Mouse (Mus musculus): ENCODE measurements around the gene H2-DMa. TPM values are rescaled to one million over a fixed set of nuclear protein-coding genes. Genes with fewer than 3 reads are reported as not detected.

Gene H2-DMa
- polyA plus RNA-seq, 1 experiment from 2014 or later: 13.8 TPM

DNA sequence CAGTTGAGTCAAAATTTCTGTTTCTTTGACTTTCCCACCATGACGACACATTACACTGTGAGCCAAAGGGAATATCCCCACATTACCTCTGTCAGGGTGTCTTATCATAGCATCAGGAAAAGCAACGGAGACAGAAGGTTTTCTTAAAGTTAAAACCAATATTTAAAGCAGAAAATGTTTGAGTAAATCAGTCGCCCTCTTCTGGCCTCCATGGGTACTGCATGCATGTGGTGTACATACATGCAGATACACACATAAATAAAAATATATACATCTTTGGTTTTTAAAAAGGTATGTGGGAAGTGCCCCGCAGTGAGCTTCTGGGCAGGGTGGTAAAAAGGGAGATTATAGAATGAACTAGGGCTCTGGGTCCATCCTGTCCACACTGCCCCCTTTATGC is 57.8 kb downstream of the H2-DMa start:
- Histone ChIP-seq H3K9ac (ENCODE audit: low read length) (no peak overlapping the region), H3K4me1 (ENCODE audit: control insufficient read depth, insufficient read depth, low read length) (no peaks in the 10 kb centered on the region), H3K9me3 (replicated peaks; ENCODE audit: control insufficient read depth, low read length) (peaks cover 12% of the 10 kb centered on the region), H3K36me3 (ENCODE audit: control insufficient read depth, insufficient read depth) (no peaks in the 10 kb centered on the region), H3K27me3 (ENCODE audit: control insufficient read depth, insufficient read depth, low read length) (no peaks in the 10 kb centered on the region; the same call in 1 of the 2 replicates), H3K4me3 (ENCODE audit: low read length) (no peak overlapping the region), H3K27ac (ENCODE audit: low read length) (no peak overlapping the region), H3K4me2 (ENCODE audit: low read depth, low read length) (no peak overlapping the region)
- WGBS: 62% methylated on average over 4 of the region's 4 CpGs
- ATAC-seq (replicated peaks; ENCODE audit: extremely low read depth, insufficient read depth, low FRiP score): no peak

DNA sequence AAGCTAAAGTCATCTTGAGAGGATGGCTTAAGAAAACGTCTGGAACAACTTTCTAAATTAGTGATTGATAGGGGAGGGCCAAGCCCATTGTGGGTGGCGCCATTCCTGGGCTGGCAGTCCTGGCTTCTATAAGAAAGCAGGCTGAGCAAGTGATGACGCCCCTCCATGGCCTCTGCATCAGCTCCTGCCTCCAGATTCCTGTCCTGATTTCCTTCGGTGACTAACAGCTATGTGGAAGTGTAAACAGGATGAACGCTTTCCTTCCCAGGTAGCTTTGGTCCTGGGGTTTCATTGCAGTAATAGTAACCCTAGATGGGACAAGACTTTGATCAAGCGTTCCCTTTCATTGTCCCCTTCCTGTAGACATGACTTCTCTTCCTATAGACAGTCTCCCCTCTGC is 59.7 kb downstream of the H2-DMa start:
- Histone ChIP-seq H3K9me3 (replicated peaks; ENCODE audit: control insufficient read depth, low read length) (peaks cover 8% of the 10 kb centered on the region), H3K4me3 (ENCODE audit: low read length) (no peak overlapping the region), H3K27me3 (ENCODE audit: control insufficient read depth, insufficient read depth, low read length) (peaks cover 2% of the 10 kb centered on the region; the same call in 1 of the 2 replicates), H3K27ac (ENCODE audit: low read length) (no peak overlapping the region), H3K4me2 (ENCODE audit: low read depth, low read length) (no peak overlapping the region), H3K9ac (ENCODE audit: low read length) (no peak overlapping the region), H3K36me3 (ENCODE audit: control insufficient read depth, insufficient read depth) (no peaks in the 10 kb centered on the region), H3K4me1 (ENCODE audit: control insufficient read depth, insufficient read depth, low read length) (no peaks in the 10 kb centered on the region)
- ATAC-seq (replicated peaks; ENCODE audit: extremely low read depth, insufficient read depth, low FRiP score): no peak
- 57% methylated on average over 6 of the region's 6 CpGs for WGBS

DNA sequence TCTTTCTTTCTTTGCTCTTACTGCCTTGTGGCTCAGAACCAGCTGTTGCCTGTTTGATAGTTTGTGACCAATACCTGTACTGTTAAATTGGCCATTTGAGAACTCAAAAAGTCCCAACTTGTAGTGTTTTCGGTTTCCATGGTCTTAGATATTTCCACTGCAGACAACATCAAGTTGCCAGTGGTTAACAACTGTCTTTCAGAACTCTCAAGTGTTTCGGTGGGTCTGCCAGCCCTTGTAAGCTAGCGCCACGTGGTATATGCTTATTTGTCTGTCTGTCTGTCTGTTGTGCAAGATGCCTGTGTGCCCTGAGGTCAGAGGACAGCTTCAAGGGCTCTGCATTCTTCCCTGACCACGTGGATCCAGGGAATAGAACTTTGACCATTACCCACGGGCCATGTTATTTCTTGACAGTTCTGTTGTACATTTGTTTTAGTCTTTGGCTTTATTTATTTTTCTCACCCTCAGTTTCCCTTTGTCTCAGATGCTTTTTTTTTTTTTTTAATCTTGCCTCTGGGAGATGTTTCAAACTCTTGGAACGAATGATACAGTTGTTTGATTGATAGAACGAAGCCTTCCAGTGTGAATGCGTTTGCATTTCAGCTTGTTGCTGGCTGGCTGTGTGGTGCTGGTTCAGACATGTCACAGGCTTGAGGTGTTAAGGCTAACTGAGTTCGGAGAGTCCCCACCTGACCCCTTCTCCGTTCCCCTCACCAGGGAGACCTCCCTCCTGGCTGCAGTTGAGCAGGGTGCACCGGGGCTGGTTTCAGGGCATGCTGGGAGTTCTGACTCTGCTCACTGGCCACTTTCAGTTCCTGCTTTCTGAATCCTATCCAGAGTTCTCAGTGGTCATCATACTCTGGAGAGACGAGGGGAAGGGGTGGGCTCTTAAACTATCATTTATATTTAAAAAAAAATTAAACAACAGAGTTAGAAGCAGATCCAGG is 60.8 kb downstream of the H2-DMa start:
- no peak for ATAC-seq (replicated peaks; ENCODE audit: extremely low read depth, insufficient read depth, low FRiP score)
- Histone ChIP-seq H3K27ac (ENCODE audit: low read length) (no peak overlapping the region), H3K4me3 (ENCODE audit: low read length) (no peak overlapping the region), H3K36me3 (ENCODE audit: control insufficient read depth, insufficient read depth) (no peaks in the 10 kb centered on the region), H3K4me1 (ENCODE audit: control insufficient read depth, insufficient read depth, low read length) (no peaks in the 10 kb centered on the region), H3K4me2 (ENCODE audit: low read depth, low read length) (no peak overlapping the region), H3K9me3 (replicated peaks; ENCODE audit: control insufficient read depth, low read length) (peaks cover 8% of the 10 kb centered on the region), H3K9ac (ENCODE audit: low read length) (no peak overlapping the region), H3K27me3 (ENCODE audit: control insufficient read depth, insufficient read depth, low read length) (peaks cover 6% of the 10 kb centered on the region; the same call in 1 of the 2 replicates)
- WGBS: 60% methylated on average over 13 of the region's 13 CpGs

GRCm38 (mm10) chr17:34183564-34184219 is 64.4 kb downstream of the H2-DMa start:
- H3K36me3 ChIP-seq (ENCODE audit: control insufficient read depth, insufficient read depth): no peaks in the 10 kb centered on the region
- WGBS: 67% methylated on average over 15 of the region's 15 CpGs

GRCm38 (mm10) chr17:34185526-34185925 is 66.2 kb downstream of the H2-DMa start:
- Histone ChIP-seq H3K4me2 (ENCODE audit: low read depth, low read length) (no peak overlapping the region), H3K27ac (ENCODE audit: low read length) (no peak overlapping the region), H3K9ac (ENCODE audit: low read length) (no peak overlapping the region), H3K4me1 (ENCODE audit: control insufficient read depth, insufficient read depth, low read length) (peaks cover 7% of the 10 kb centered on the region), H3K36me3 (ENCODE audit: control insufficient read depth, insufficient read depth) (no peaks in the 10 kb centered on the region), H3K9me3 (replicated peaks; ENCODE audit: control insufficient read depth, low read length) (no peaks in the 10 kb centered on the region), H3K27me3 (ENCODE audit: control insufficient read depth, insufficient read depth, low read length) (peaks cover 31% of the 10 kb centered on the region), H3K4me3 (ENCODE audit: low read length) (no peak overlapping the region)
- WGBS: 81% methylated on average over 9 of the region's 9 CpGs
- no peak for ATAC-seq (replicated peaks; ENCODE audit: extremely low read depth, insufficient read depth, low FRiP score)

More at GRCm38 (mm10) chr17:34183564-34184219, 64.4 kb downstream of the H2-DMa start:
- no peak for ATAC-seq (replicated peaks; ENCODE audit: extremely low read depth, insufficient read depth, low FRiP score)
- no peak overlapping the region for H3K4me2 ChIP-seq (ENCODE audit: low read depth, low read length)
- peaks cover 7% of the 10 kb centered on the region for H3K4me1 ChIP-seq (ENCODE audit: control insufficient read depth, insufficient read depth, low read length)
- H3K4me3 ChIP-seq (ENCODE audit: low read length): no peak overlapping the region
- no peaks in the 10 kb centered on the region for H3K9me3 ChIP-seq (replicated peaks; ENCODE audit: control insufficient read depth, low read length)
- no peak overlapping the region for H3K27ac ChIP-seq (ENCODE audit: low read length)
- H3K27me3 ChIP-seq (ENCODE audit: control insufficient read depth, insufficient read depth, low read length): peaks cover 23% of the 10 kb centered on the region
- no peak overlapping the region for H3K9ac ChIP-seq (ENCODE audit: low read length)

DNA sequence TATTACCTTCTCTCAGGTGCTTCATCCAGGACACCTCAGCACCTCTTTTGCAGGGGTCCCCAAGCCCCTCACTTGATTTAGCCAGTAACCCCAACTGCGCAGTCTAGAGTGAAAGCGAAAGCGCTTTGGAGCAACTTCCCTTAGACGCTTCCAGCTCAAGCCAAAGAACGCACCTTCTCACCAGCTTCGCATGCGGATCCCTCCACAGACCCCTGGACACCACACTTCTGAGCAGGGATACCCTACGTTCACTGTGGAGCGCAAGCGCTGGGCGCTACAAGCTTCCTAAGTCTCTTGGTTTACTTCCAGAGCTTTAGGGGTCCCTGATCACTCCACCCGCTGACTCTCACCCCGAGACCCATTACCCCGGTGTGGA is 67.5 kb downstream of the H2-DMa start:
- Histone ChIP-seq H3K4me1 (ENCODE audit: control insufficient read depth, insufficient read depth, low read length) (peaks cover 7% of the 10 kb centered on the region), H3K27ac (ENCODE audit: low read length) (peak overlapping the region; percentile 55; the same call in 1 of the 2 replicates), H3K4me3 (ENCODE audit: low read length) (peak overlapping the region; percentile 70), H3K36me3 (ENCODE audit: control insufficient read depth, insufficient read depth) (no peaks in the 10 kb centered on the region), H3K27me3 (ENCODE audit: control insufficient read depth, insufficient read depth, low read length) (peaks cover 38% of the 10 kb centered on the region), H3K4me2 (ENCODE audit: low read depth, low read length) (peak overlapping the region; percentile 95), H3K9ac (ENCODE audit: low read length) (peak overlapping the region; percentile 80), H3K9me3 (replicated peaks; ENCODE audit: control insufficient read depth, low read length) (no peaks in the 10 kb centered on the region)
- WGBS: 3% methylated on average over 14 of the region's 14 CpGs
- peak; percentile 20 for ATAC-seq (replicated peaks; ENCODE audit: extremely low read depth, insufficient read depth, low FRiP score)

GRCm38 (mm10) chr17:34187261-34187916 is 68.0 kb downstream of the H2-DMa start, which contains the start of the genes Tap1 and Psmb9:
Gene Tap1 (plus strand): TSS chr17:34187553.
Gene Psmb9 (minus strand): TSS chr17:34187764.
- peaks cover 38% of the 10 kb centered on the region for H3K27me3 ChIP-seq (ENCODE audit: control insufficient read depth, insufficient read depth, low read length)
- ATAC-seq (replicated peaks; ENCODE audit: extremely low read depth, insufficient read depth, low FRiP score): peak; percentile 95
- under 1% methylated on average over 46 of the region's 46 CpGs for WGBS

GRCm38 (mm10) chr17:34188010-34188409 is 68.7 kb downstream of the H2-DMa start:
- 1% methylated on average over 20 of the region's 20 CpGs for WGBS
- ATAC-seq (replicated peaks; ENCODE audit: extremely low read depth, insufficient read depth, low FRiP score): no peak; the same call in 1 of the 2 replicates
- H3K36me3 ChIP-seq (ENCODE audit: control insufficient read depth, insufficient read depth): no peaks in the 10 kb centered on the region
- peaks cover 7% of the 10 kb centered on the region for H3K4me1 ChIP-seq (ENCODE audit: control insufficient read depth, insufficient read depth, low read length)
- peak overlapping the region; percentile 80 for H3K9ac ChIP-seq (ENCODE audit: low read length)
- peak overlapping the region; percentile 95 for H3K4me2 ChIP-seq (ENCODE audit: low read depth, low read length)
- peak overlapping the region; percentile 70 for H3K4me3 ChIP-seq (ENCODE audit: low read length)
- H3K27me3 ChIP-seq (ENCODE audit: control insufficient read depth, insufficient read depth, low read length): peaks cover 40% of the 10 kb centered on the region
- no peaks in the 10 kb centered on the region for H3K9me3 ChIP-seq (replicated peaks; ENCODE audit: control insufficient read depth, low read length)
- peak overlapping the region; percentile 75 for H3K27ac ChIP-seq (ENCODE audit: low read length)

More at GRCm38 (mm10) chr17:34187261-34187916, 68.0 kb downstream of the H2-DMa start, which contains the start of the genes Tap1 and Psmb9:
- peaks cover 7% of the 10 kb centered on the region for H3K4me1 ChIP-seq (ENCODE audit: control insufficient read depth, insufficient read depth, low read length)
- H3K36me3 ChIP-seq (ENCODE audit: control insufficient read depth, insufficient read depth): no peaks in the 10 kb centered on the region
- H3K4me2 ChIP-seq (ENCODE audit: low read depth, low read length): peak within 1 kb of the TSS; percentile 95
- H3K9ac ChIP-seq (ENCODE audit: low read length): peak within 1 kb of the TSS; percentile 80
- H3K27ac ChIP-seq (ENCODE audit: low read length): peak within 1 kb of the TSS; percentile 75
- peak within 1 kb of the TSS; percentile 70 for H3K4me3 ChIP-seq (ENCODE audit: low read length)
- no peaks in the 10 kb centered on the region for H3K9me3 ChIP-seq (replicated peaks; ENCODE audit: control insufficient read depth, low read length)

Measured in heart, embryonic 16.5 days (tissue).